ENCODE assay signal across 27 mouse cellular contexts in the genomic region with DNA sequence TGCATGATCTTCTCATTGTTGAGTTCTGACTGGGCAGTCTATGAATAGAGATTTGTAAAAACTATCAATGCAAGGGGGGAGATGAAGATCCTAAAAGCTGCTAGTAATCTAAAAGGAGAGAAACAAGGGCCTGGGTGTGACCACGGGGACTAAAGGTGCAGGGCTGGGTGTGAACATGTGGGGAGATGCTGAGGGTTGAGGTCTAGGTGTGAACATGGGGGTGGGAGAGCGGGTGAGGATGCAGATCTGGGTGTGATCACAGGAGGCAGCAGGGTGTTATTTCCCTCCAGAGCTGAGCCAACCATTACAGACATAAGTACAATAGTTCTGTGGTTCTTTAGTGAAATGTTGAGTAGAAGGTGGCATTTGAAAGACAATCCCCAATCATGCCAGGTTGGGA.
"Had no signal": no experiment of that assay in that cellular context is flagged by ENCODE, and none has a peak within 500 bp of the region (broad histone marks: within the 10 kb centered on the region; RNA-seq: fewer than 3 reads in every experiment).

No protein-coding gene starts in this region.

- DNase-seq: cerebellum, adult 8-10 months; cerebellum, adult 9-10 months; cerebellum, adult 9-11 months; cerebellum, postnatal 10 days; cerebellum, postnatal 14 days; cerebellum, postnatal 25 days; cerebellum, postnatal 36 days; embryo, embryonic 11 days; forebrain, postnatal 0 days; gastrocnemius, adult 2 months; gastrocnemius, postnatal 10 days; gastrocnemius, postnatal 14 days; gastrocnemius, postnatal 25 days; gastrocnemius, postnatal 36 days; heart, adult 18-20 months; heart, adult 2 months had no signal

- H3K9ac ChIP-seq: embryonic facial prominence, embryonic 12.5 days; embryonic facial prominence, embryonic 13.5 days; embryonic facial prominence, embryonic 15.5 days; forebrain, embryonic 12.5 days; forebrain, embryonic 13.5 days; forebrain, embryonic 15.5 days; forebrain, postnatal 0 days had no signal

- H3K4me3 ChIP-seq: embryonic facial prominence, embryonic 10.5 days; embryonic facial prominence, embryonic 12.5 days; embryonic facial prominence, embryonic 13.5 days; embryonic facial prominence, embryonic 15.5 days; erythroblast, embryonic 14.5 days; forebrain, embryonic 10.5 days; forebrain, embryonic 12.5 days; forebrain, embryonic 13.5 days; forebrain, embryonic 15.5 days; gastrocnemius, adult 2 months; heart, adult 2 months had no signal

- H3K4me2 ChIP-seq: embryonic facial prominence, embryonic 12.5 days; embryonic facial prominence, embryonic 13.5 days; embryonic facial prominence, embryonic 15.5 days; forebrain, embryonic 12.5 days; forebrain, embryonic 13.5 days; forebrain, embryonic 15.5 days had no signal

- H3K27me3 ChIP-seq: embryonic facial prominence, embryonic 12.5 days; embryonic facial prominence, embryonic 13.5 days; embryonic facial prominence, embryonic 15.5 days; forebrain, embryonic 12.5 days; forebrain, embryonic 13.5 days; forebrain, embryonic 15.5 days had no signal

- ATAC-seq: forebrain, embryonic 13.5 days; forebrain, embryonic 14.5 days; forebrain, embryonic 15.5 days; forebrain, embryonic 16.5 days; forebrain, postnatal 0 days had no signal

- H3K27ac ChIP-seq: embryonic facial prominence, embryonic 10.5 days; embryonic facial prominence, embryonic 12.5 days; embryonic facial prominence, embryonic 13.5 days; embryonic facial prominence, embryonic 15.5 days; forebrain, embryonic 10.5 days; forebrain, embryonic 12.5 days; forebrain, embryonic 13.5 days; forebrain, embryonic 15.5 days; gastrocnemius, adult 2 months; heart, adult 2 months had no signal

- H3K9me3 ChIP-seq: embryonic facial prominence, embryonic 10.5 days; embryonic facial prominence, embryonic 12.5 days; embryonic facial prominence, embryonic 13.5 days; embryonic facial prominence, embryonic 15.5 days; forebrain, embryonic 12.5 days; forebrain, embryonic 13.5 days; forebrain, embryonic 15.5 days had no signal

- H3K36me3 ChIP-seq: embryonic facial prominence, embryonic 10.5 days; embryonic facial prominence, embryonic 12.5 days; embryonic facial prominence, embryonic 13.5 days; embryonic facial prominence, embryonic 15.5 days; forebrain, embryonic 10.5 days; forebrain, embryonic 12.5 days; forebrain, embryonic 15.5 days had no signal

- H3K4me1 ChIP-seq: embryonic facial prominence, embryonic 10.5 days; embryonic facial prominence, embryonic 12.5 days; forebrain, embryonic 10.5 days; forebrain, embryonic 12.5 days; forebrain, embryonic 13.5 days; forebrain, embryonic 15.5 days had no signal
